Mouse (Mus musculus) hindbrain, embryonic 13.5 days (tissue): ENCODE data around the gene Kctd15. TPM values are rescaled to one million over a fixed set of nuclear protein-coding genes. Genes with fewer than 3 reads are reported as not detected.
A peak's percentile ranks its signal among the peaks of the same experiment; 100 is the strongest.

Experiments used
- ATAC-seq: fragments of 200-750 bp; cut with Nextera tagmentation; 2 replicates; pipeline ENCODE4 v1.8.0; 2017; ENCODE audit warnings: moderate TSS enrichment; ENCODE audit not compliant: low FRiP score
- H3K27ac ChIP-seq: fragments of 300-500 bp; sonication (generic); 2 replicates; pipeline ENCODE4 v1.5.1; 2015; ENCODE audit warnings: inconsistent platforms, mild to moderate bottlenecking, moderate library complexity
- H3K27me3 ChIP-seq: fragments of 300-500 bp; sonication (generic); 2 replicates; pipeline ENCODE4 v1.6.1; 2015; ENCODE audit warnings: mild to moderate bottlenecking, inconsistent platforms
- H3K36me3 ChIP-seq: fragments of 300-500 bp; sonication (generic); 2 replicates; pipeline ENCODE4 v1.6.1; 2015; ENCODE audit warnings: mild to moderate bottlenecking, inconsistent platforms
- H3K4me1 ChIP-seq: fragments of 300-500 bp; sonication (generic); replicated peaks from 2 replicates; pipeline ENCODE4 v1.6.1; 2015; ENCODE audit warnings: inconsistent platforms
- H3K4me2 ChIP-seq: fragments of 300-500 bp; sonication (generic); 2 replicates; pipeline ENCODE4 v1.6.1; 2015; ENCODE audit warnings: inconsistent platforms, mild to moderate bottlenecking, moderate library complexity
- H3K4me3 ChIP-seq: fragments of 300-500 bp; sonication (generic); 2 replicates; pipeline ENCODE4 v1.5.1; 2015; ENCODE audit warnings: mild to moderate bottlenecking, inconsistent platforms
- H3K9ac ChIP-seq: fragments of 300-500 bp; sonication (generic); 2 replicates; pipeline ENCODE4 v1.6.1; 2015; ENCODE audit warnings: mild to moderate bottlenecking, inconsistent platforms
- H3K9me3 ChIP-seq: fragments of 300-500 bp; sonication (generic); 2 replicates; pipeline ENCODE4 v1.6.1; 2016; ENCODE audit warnings: inconsistent platforms
- WGBS: fragments of 180-500 bp; shearing (Covaris S2); methylation state at CpG from one replicate; pipeline ENCODE4 v1.1.7; 2015; 5-methylcytosine and 5-hydroxymethylcytosine counted together
- polyA plus RNA-seq: library from polyadenylated mRNA; unstranded; fragments of >200 nt; fragmentation: Nextera tagmentation; extraction: Ambion mirVana; gene quantifications from 2 replicates; pipeline ENCODE4 v1.2.1, GENCODE M21; 2015

Kctd15 gene
- 33.7 and 36.0 TPM in 2 replicates for polyA plus RNA-seq

DNA sequence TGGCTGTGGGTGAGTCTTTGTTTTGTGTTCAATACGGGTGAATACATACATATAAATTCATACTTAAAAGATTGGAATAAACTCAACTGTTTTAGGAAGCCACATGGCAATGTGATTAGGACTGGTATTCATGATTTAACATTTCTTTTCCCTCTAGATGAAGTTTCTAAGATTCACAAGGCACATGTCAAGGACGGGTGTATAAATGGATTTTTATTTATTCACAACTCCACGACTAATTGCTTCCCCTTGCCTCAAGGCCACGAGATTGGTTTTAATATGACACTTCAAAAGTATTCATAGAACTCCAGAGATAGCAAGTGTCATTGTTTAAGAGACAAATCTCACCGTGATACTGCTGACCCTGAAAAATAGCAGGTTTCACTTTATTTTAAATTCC is at the start of gene Kctd15:
TSS of gene Kctd15 (minus strand) at position 101 of the 400 bp plus-strand sequence.
- H3K4me3 ChIP-seq, result peak within 1 kb of the TSS; percentile 78
- no peak for ATAC-seq
- peak within 1 kb of the TSS; percentile 95 for H3K4me2 ChIP-seq
- H3K9me3 ChIP-seq, result no peaks in the 10 kb centered on the region
- peaks cover 25% of the 10 kb centered on the region for H3K4me1 ChIP-seq
- 64% methylated on average over 5 of the region's 5 CpGs for WGBS
- H3K27ac ChIP-seq, result peak within 1 kb of the TSS; percentile 100
- no peaks in the 10 kb centered on the region for H3K36me3 ChIP-seq
- peak within 1 kb of the TSS; percentile 96 for H3K9ac ChIP-seq
- H3K27me3 ChIP-seq, result no peaks in the 10 kb centered on the region

DNA sequence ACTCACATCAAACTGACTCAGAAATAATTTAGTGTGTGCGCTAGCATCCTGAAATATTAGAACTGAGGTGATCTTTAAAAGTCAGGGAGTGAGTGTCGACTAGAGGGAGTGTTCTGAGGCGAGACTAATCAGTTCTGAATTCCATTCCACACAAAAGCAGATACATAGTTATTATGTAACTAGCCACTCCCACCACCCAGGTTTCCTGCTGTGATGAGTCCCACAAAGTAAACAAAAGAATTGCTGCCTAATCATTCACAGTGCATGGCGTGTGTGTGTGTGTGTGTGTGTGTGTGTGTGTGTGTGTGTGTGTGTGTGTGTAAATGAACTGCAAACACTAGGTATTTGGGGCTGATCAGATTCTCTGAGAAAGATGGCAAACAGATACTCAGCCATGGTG is 47.9 kb upstream of the Kctd15 start:
- H3K36me3 ChIP-seq, result no peaks in the 10 kb centered on the region
- H3K27me3 ChIP-seq, result no peaks in the 10 kb centered on the region
- no peak overlapping the region for H3K9ac ChIP-seq
- H3K4me1 ChIP-seq, result peaks cover 12% of the 10 kb centered on the region; the same call in 1 of the 2 replicates
- no peak overlapping the region for H3K4me3 ChIP-seq
- H3K9me3 ChIP-seq, result peaks cover 6% of the 10 kb centered on the region; the same call in 1 of the 2 replicates
- 32% methylated on average over 4 of the region's 4 CpGs for WGBS
- no peak for ATAC-seq
- H3K4me2 ChIP-seq, result no peak overlapping the region
- no peak overlapping the region for H3K27ac ChIP-seq

- H3K9me3 ChIP-seq, result peaks cover 6% of the 10 kb centered on the region; the same call in 1 of the 2 replicates
- no peak overlapping the region for H3K9ac ChIP-seq
- no peaks in the 10 kb centered on the region for H3K36me3 ChIP-seq
- H3K4me1 ChIP-seq, result peaks cover 12% of the 10 kb centered on the region; the same call in 1 of the 2 replicates
- 52% methylated on average over 4 of the region's 4 CpGs for WGBS
- H3K4me2 ChIP-seq, result no peak overlapping the region
- no peak for ATAC-seq
- H3K27ac ChIP-seq, result no peak overlapping the region
- no peaks in the 10 kb centered on the region for H3K27me3 ChIP-seq
- no peak overlapping the region for H3K4me3 ChIP-seq
Observed at GRCm38 (mm10) chr7:34703437-34703836, 46.9 kb upstream of the Kctd15 start.

GRCm38 (mm10) chr7:34702718-34703351 is 46.3 kb upstream of the Kctd15 start:
- H3K4me3 ChIP-seq, result no peak overlapping the region
- WGBS, result 20% methylated on average over 11 of the region's 11 CpGs

GRCm38 (mm10) chr7:34699888-34700287 is 43.4 kb upstream of the Kctd15 start:
- Histone ChIP-seq H3K4me1 (peaks cover 29% of the 10 kb centered on the region), H3K27me3 (no peaks in the 10 kb centered on the region), H3K4me3 (no peak overlapping the region), H3K36me3 (no peaks in the 10 kb centered on the region), H3K27ac (no peak overlapping the region), H3K4me2 (no peak overlapping the region), H3K9ac (no peak overlapping the region), H3K9me3 (no peaks in the 10 kb centered on the region)
- ATAC-seq, result no peak
- WGBS, result 81% methylated on average over 3 of the region's 3 CpGs

More at GRCm38 (mm10) chr7:34702718-34703351, 46.3 kb upstream of the Kctd15 start:
- Histone ChIP-seq H3K4me2 (no peak overlapping the region), H3K9me3 (peaks cover 4% of the 10 kb centered on the region; the same call in 1 of the 2 replicates), H3K9ac (no peak overlapping the region), H3K36me3 (no peaks in the 10 kb centered on the region), H3K27ac (no peak overlapping the region), H3K27me3 (no peaks in the 10 kb centered on the region), H3K4me1 (peaks cover 12% of the 10 kb centered on the region; the same call in 1 of the 2 replicates)
- ATAC-seq, result no peak

DNA sequence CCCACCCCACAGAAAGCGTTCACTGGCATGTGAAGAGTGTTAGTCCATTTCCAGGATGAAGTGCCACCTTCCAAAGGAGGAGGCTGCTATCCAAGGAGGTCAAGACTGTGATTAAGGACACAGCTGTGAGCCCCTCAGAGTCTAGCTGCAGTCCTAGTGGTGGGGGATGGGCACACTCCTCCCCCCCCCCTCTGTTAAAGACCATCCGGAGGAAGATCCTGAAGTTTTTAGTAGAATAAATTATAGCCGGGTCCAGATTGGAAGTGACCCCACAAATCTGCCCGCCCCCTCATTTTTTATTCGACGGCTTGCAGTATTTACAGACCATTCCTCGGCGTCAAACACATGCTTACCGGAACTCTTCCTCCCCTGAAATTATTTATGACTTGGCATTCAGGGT is 41.7 kb upstream of the Kctd15 start:
- no peak for ATAC-seq
- no peaks in the 10 kb centered on the region for H3K36me3 ChIP-seq
- no peaks in the 10 kb centered on the region for H3K9me3 ChIP-seq
- H3K9ac ChIP-seq, result no peak overlapping the region
- no peak overlapping the region for H3K27ac ChIP-seq
- no peaks in the 10 kb centered on the region for H3K27me3 ChIP-seq
- H3K4me3 ChIP-seq, result no peak overlapping the region
- peaks cover 35% of the 10 kb centered on the region for H3K4me1 ChIP-seq
- H3K4me2 ChIP-seq, result no peak overlapping the region
- 69% methylated on average over 9 of the region's 9 CpGs for WGBS

- Histone ChIP-seq H3K9me3 (no peaks in the 10 kb centered on the region), H3K4me2 (no peak overlapping the region), H3K4me3 (no peak overlapping the region), H3K27me3 (no peaks in the 10 kb centered on the region), H3K4me1 (peaks cover 55% of the 10 kb centered on the region), H3K27ac (peak overlapping the region; percentile 83), H3K9ac (no peak overlapping the region), H3K36me3 (no peaks in the 10 kb centered on the region)
- no peak for ATAC-seq
- 43% methylated on average over 9 of the region's 9 CpGs for WGBS
Observed at GRCm38 (mm10) chr7:34696086-34696485, 39.6 kb upstream of the Kctd15 start.

- 21% methylated on average over 9 of the region's 9 CpGs for WGBS
- H3K4me3 ChIP-seq, result no peak overlapping the region
- ATAC-seq, result 0 out of 2 replicates have a peak, but pooled peaks have one; percentile 44
- H3K4me2 ChIP-seq, result no peak overlapping the region
- H3K4me1 ChIP-seq, result peaks cover 66% of the 10 kb centered on the region
- H3K9me3 ChIP-seq, result no peaks in the 10 kb centered on the region
- peak overlapping the region; percentile 76; the same call in 1 of the 2 replicates for H3K27ac ChIP-seq
- H3K27me3 ChIP-seq, result no peaks in the 10 kb centered on the region
- H3K9ac ChIP-seq, result no peak overlapping the region
- H3K36me3 ChIP-seq, result no peaks in the 10 kb centered on the region
Observed at GRCm38 (mm10) chr7:34694898-34695297, 38.4 kb upstream of the Kctd15 start.

- no peak overlapping the region for H3K4me2 ChIP-seq
- no peak for ATAC-seq
- H3K9ac ChIP-seq, result no peak overlapping the region
- H3K27me3 ChIP-seq, result no peaks in the 10 kb centered on the region
- peak overlapping the region; percentile 76 for H3K27ac ChIP-seq
- no peaks in the 10 kb centered on the region for H3K9me3 ChIP-seq
- 94% methylated on average over 13 of the region's 13 CpGs for WGBS
- H3K4me1 ChIP-seq, result peaks cover 73% of the 10 kb centered on the region
- no peak overlapping the region for H3K4me3 ChIP-seq
- no peaks in the 10 kb centered on the region for H3K36me3 ChIP-seq
Observed at GRCm38 (mm10) chr7:34693916-34694315, 37.4 kb upstream of the Kctd15 start.

DNA sequence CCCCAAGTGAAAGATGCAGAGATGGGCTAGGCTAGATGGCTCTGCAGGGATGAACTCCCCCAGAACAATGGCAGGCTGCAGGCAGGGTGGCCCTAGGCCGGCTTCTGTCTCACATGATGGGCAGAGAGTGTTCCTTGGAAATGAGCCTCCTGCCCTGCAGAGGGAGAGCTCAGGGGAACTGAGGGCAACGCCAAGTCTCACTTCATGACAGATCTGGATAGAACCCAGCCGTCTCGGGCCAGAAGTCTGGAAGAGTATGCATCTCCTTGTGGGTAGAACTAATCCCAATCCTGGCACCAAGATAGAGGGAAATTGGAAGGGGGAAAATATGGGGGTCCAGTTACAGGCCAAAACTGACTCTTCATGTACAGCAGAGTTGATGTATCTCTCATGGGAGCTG is 36.5 kb upstream of the Kctd15 start:
- Histone ChIP-seq H3K4me3 (no peak overlapping the region), H3K9me3 (no peaks in the 10 kb centered on the region), H3K36me3 (no peaks in the 10 kb centered on the region), H3K4me1 (peaks cover 75% of the 10 kb centered on the region), H3K9ac (no peak overlapping the region), H3K4me2 (no peak overlapping the region), H3K27me3 (no peaks in the 10 kb centered on the region), H3K27ac (peak overlapping the region; percentile 76)
- ATAC-seq, result no peak
- WGBS, result 54% methylated on average over 4 of the region's 4 CpGs

DNA sequence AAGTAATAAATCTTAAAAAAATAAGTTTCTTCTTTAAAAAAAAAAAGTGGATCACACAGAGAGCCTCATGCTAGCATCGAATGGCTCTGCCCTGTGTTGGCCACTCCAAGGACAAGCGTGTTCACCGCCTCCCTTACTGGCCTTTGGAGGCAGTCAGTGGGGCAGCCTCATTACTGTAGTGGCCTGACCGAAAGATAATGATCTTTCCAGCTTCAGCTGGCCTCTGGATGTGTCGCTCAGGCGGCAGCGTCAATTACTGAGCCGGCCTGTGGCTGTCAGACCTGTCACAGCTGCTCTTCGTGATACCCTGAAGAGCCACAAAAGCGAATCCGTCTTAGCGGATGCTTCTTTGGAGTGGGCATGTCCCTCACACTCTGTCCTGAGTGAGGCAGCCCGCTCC is 33.6 kb upstream of the Kctd15 start:
- Histone ChIP-seq H3K36me3 (no peaks in the 10 kb centered on the region), H3K4me1 (peaks cover 66% of the 10 kb centered on the region), H3K27me3 (no peaks in the 10 kb centered on the region), H3K27ac (peak overlapping the region; percentile 70), H3K9me3 (no peaks in the 10 kb centered on the region), H3K4me3 (no peak overlapping the region), H3K4me2 (no peak overlapping the region), H3K9ac (peak overlapping the region; percentile 51; the same call in 1 of the 2 replicates)
- ATAC-seq, result no peak
- 27% methylated on average over 13 of the region's 13 CpGs for WGBS

GRCm38 (mm10) chr7:34689028-34689427 is 32.5 kb upstream of the Kctd15 start:
- H3K9ac ChIP-seq, result no peak overlapping the region
- WGBS, result 31% methylated on average over 6 of the region's 6 CpGs
- no peak for ATAC-seq

DNA sequence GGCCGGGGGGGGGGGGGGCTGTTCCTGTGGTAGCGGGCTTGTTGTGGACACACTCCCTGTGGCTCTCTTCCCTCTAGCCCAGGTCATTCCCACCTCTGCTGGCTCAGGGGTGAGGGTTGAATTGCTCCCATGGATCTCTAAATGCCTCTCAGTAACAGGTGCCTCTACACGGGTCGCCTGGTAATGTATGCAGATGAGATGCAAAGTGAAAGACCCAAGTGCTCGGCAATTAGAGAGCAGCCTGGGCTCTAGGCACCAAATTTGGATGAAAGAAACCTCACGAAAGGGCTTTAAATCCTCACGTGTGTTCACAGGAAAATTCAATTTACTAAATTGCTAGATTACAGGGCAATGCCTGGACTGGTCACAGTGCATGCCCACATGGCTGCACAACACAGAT is 29.3 kb upstream of the Kctd15 start:
- 33% methylated on average over 7 of the region's 7 CpGs for WGBS

More at GRCm38 (mm10) chr7:34689028-34689427, 32.5 kb upstream of the Kctd15 start:
- Histone ChIP-seq H3K27ac (no peak overlapping the region), H3K36me3 (no peaks in the 10 kb centered on the region), H3K4me3 (no peak overlapping the region), H3K9me3 (no peaks in the 10 kb centered on the region), H3K4me2 (no peak overlapping the region), H3K4me1 (peaks cover 57% of the 10 kb centered on the region), H3K27me3 (no peaks in the 10 kb centered on the region)

More for the DNA sequence above, 29.3 kb upstream of the Kctd15 start:
- H3K4me2 ChIP-seq, result no peak overlapping the region
- no peaks in the 10 kb centered on the region for H3K9me3 ChIP-seq
- H3K9ac ChIP-seq, result no peak overlapping the region
- ATAC-seq, result no peak
- no peaks in the 10 kb centered on the region for H3K36me3 ChIP-seq
- no peak overlapping the region for H3K4me3 ChIP-seq
- H3K27me3 ChIP-seq, result no peaks in the 10 kb centered on the region
- no peak overlapping the region for H3K27ac ChIP-seq
- H3K4me1 ChIP-seq, result peaks cover 36% of the 10 kb centered on the region
